Mouse (Mus musculus) brain, embryonic 18.5 days (tissue): Measurements from ENCODE around the gene Olfr1347.
"Not testable (repeated sequence)": the region's sequence is repeated elsewhere in the genome, so short reads cannot be mapped to it uniquely, and the experiment has no call there.

Source experiments
- DNase-seq: peaks from one replicate; pipeline ENCODE4 v3.0.0-alpha.2; 2012; ENCODE audit warnings: low read depth, low spot score

Olfr1347 gene

DNA sequence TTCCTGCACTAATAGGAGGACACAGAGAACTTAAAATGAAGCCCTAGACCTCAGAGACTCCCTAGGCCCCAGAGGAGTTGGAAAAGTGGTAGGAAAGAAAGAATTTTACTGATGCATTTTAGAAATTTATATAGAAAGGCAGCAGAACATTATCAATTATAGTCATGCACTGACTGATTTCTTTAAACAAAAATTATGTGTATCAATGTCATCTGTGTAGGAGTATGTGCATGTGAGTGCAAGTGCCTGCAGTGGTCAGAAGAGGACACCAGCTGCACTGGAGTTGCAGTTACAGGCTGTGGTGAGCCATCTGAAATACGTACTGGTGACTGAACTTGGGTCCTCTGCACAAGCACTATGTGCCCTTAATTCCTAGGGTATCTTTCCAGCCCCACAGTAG lies at the start of gene Olfr1347:
Olfr1347 (minus strand) TSS at position 101 of the 400 bp plus-strand sequence.
- DNase-seq, result no peak

DNA sequence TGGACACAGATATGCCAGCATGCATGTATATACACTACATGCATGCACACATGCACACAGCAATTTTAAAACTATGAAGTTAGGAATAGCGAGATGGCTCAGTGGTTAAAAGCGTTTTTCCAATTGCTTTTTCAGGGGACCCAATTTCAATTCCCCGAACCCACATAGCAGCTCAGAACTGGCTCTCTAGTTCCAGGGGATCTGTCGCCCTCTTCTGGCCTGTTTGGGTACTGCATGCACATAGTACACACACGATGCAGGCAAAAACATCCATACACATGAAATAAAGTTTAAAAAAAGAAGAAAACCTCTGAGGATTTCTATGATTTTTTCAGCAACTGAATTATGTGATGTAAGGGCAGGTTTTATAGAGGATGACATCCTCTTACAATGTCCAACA lies 26.6 kb upstream of the Olfr1347 start:
- DNase-seq, result no peak

DNA sequence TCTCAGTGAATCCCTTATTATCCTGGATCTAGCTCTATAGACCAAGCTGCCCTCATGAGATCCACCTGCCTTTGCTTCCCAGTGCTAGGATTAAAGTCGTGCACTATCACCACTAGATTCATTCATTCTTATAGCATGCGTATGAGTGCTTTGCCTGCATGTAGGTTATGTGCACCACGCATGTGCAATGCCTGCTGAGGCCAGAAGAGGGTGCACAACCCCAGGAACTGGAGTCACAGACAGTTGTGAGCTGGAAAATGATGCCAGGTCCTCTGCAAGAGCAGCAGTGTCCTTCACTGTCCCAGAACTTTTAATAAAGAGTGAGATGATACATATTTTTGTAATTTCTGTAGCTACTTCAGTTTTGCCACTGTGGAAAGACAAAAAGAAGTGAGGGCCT lies 25.4 kb upstream of the Olfr1347 start:
- no peak for DNase-seq

DNA sequence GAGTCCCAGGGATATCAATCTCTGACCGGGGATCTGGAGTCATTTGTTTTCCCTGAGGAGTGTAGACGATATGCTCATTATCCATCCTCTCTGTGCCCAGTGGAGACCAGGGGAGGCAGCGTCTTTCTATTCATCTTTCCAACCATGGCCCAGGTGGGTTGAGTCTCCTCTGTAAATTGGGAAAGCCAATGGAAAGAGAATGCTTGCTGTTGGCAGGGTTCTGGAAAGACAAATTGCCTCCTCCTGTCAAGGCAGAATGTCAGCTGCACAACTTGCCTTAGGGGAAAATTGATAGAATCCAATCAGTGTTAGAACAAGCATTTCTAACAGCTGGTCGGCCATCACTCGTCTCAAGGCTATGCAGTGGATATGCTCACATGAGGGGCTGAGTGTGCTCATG lies 23.3 kb upstream of the Olfr1347 start, which contains the start of gene Olfr1349:
Olfr1349 (minus strand) TSS at position 101 of the 400 bp plus-strand sequence.
- no peak for DNase-seq

DNA sequence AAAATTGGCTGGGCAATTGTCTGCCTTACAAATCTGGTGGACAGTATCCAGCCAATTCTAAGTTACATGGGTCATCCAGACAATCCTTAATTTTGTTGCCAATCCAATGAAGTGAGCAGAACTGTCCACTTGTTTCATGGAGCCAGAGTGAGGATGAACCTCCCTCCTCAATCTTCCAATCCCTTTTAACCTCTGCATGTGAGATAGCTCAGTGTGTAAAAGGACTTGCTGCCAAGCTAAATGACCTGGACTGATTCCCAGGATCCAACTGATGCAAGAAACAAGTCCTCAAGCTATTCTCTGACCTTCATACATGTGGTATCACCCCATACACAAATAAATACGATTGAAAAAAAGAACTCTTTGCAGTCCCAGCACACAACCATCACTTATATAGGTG lies 22.1 kb upstream of the Olfr1347 start:
- DNase-seq, result no peak

DNA sequence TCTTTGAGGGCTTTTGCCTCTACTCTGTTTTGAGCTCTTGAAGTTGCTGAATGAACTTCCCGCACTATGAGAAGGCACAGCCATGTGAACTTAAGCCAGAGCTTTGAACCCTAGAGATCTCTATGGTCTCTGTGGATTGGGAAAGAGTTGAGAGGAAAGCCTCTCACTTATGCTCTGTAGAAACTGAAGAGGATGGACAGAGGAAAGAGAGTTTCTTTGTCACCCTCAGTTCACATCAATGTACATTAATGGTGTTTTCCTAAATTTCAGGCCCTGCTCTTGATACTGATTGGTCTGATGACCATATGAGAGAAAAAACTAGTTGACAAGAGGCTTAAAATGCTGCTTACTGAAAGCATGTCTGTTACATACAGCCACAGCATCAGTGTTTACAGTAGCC lies 9.1 kb upstream of the Olfr1347 start, which contains the start of gene Olfr1348:
Olfr1348 (minus strand) TSS at position 101 of the 400 bp plus-strand sequence.
- DNase-seq, result no peak

DNA sequence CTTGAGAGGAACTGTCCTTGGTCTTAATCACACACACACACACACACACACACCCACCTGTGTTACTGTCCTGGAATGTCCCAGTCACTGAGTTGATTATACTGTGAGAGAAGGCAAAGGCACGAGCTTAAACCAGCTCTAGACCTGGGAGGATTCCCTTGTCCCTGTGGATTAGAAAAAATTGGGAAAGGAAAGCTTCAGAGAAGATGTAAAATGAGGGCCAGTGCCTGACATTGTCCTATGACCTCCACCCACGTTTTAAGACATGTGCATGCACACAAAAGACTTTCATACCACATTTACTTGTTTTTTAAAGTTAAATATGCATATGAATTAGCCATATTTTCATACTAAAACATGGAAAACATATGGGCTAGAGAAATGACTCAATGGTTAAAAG lies 12.7 kb downstream of the Olfr1347 start, which contains the start of gene Olfr5:
Olfr5 (minus strand) TSS at position 101 of the 400 bp plus-strand sequence.
- no peak for DNase-seq

DNA sequence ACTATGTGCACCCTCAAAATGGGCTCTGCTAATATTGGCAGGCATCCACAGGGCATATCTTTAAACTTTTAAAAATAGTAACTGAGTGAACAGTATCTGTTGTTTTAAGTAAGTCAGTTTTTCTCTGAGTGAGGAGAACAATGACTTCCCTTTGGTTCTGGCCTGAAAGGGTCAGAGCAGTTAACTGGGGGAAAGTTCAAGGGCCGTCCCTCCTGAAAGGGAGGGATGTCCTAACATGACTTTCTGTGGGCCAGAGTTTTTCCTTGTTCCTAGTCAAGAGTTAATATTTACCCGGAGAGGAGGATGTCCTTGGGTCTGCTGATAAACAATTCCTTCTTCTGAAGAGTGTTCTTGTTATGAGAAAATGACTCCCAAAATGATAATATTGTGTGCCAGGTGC lies 21.9 kb downstream of the Olfr1347 start:
- DNase-seq, result not testable (repeated sequence)

DNA sequence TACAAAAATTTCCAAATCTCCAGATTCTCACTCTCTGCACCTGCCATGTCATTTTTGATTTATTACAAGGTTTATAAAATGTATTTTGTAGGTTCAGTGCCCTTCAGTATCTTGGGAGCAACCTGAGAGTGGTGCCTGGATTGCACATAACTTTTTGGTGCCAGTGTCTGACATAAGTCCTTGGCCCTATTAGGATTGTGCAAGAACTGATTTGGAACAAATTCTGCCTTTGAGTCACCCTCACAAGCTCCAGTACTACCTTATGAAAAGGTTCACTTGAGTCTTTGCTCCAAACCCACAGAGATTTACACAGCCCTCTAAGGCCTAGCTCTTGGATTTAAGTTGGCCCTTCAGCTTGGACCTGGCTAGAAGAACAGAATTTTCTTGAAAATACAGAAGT lies 32.6 kb downstream of the Olfr1347 start, which contains the start of gene Olfr1346:
Olfr1346 (plus strand) TSS at position 151 of the 400 bp plus-strand sequence.
- DNase-seq, result no peak

DNA sequence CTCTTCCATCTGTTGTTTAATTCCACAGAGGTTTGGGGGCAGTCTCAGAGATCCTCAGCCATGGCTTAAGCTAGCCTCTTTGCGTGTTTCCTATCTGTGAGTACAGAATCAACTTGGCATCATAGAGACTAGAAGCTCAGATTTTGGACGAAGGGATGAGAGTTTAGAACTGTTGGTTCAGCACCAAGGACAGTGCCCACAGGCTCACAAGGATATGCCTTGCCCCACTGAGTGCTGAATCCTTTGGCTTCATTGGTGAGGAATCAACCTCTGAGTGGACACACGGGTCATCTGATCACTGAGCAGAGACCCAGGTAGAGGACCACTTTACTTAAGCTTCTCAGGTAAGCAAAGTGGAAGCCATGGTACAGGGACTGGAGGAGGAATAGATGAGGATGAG lies 43.2 kb downstream of the Olfr1347 start:
- no peak for DNase-seq

DNA sequence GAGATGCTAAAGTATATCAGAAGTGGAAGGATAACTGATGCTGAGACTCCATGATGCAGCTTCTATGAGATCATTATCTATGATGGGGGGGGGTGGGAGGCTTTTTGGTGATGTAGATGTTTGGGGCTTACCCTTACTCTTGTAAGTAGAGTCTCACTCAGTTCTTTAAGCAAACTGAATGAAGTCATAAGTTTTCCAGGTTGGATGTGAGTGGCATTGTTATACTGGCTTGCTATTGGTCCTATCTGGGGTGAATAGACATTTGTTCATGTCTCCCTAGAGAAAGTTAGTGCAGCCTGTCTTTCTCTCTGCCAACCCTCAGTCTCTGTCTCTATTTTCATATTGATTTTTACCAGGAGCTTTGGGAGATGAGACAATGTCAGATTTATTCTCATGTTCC lies 43.7 kb downstream of the Olfr1347 start, which contains the start of gene Olfr1336:
Olfr1336 (plus strand) TSS at position 301 of the 400 bp plus-strand sequence.
- DNase-seq, result no peak

DNA sequence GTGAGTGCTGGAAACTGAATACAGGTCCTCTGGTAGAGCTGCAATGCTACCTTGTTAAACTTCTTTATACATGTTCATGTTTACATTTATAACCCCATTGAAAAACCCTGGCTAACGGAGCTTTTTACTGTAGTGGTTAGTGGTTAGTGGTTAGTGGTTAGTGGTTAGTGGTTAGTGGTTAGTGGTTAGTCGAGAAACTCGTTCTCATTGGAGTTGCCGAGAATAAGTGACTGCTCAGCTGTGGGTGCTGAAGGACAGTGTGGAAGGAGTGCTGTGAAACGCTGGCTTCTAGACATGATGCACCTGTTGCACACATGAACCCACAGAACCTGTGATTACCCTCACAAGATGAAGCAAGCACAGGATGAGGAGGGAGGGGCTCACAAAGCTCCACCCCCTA lies 51.8 kb downstream of the Olfr1347 start:
- DNase-seq, result no peak

DNA sequence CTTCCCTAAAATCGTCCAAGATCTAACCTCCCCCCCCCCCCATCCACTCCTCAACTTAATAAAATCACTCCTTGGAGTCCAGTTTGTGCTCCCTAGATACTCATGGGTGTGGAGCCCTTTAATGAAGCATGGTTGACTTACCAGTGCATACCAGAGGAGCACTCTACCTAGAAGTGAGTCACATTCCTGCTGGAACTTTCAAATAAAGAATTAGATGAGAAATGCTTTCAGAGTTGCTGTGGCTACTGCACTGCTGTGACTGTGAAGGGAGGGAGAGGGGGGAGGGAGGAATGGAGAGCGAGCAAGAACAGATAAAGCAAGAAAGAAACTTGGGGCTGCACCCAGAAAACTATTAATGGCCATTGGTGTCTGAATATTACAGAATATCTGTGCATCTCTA lies 58.4 kb downstream of the Olfr1347 start:
- no peak for DNase-seq

DNA sequence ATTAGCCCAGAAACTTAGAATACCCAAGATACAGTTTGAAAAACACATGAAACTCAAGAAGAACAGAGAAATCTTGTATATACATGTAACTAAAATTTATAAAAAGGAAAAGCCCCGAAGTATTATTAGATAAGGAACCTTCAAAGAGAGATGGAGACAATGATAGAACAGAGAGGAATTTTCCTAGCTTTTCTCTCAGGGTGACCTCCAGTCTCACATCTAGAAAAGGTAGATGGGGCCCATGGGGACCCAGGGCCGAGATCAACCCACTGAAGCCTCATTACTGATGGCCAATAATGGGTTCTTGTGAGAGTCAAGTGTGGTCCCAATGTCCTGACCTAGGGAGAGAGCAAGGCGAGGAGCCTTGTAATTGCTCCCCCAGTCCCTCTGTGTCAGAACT lies 61.2 kb downstream of the Olfr1347 start, which contains the start of gene Olfr1344:
Olfr1344 (plus strand) TSS at position 301 of the 400 bp plus-strand sequence.
- DNase-seq, result no peak
